Mouse (Mus musculus) erythroblast, embryonic 14.5 days (primary cell): Measurements from ENCODE around the gene Lcn12. TPM values are rescaled to one million over a fixed set of nuclear protein-coding genes. Genes with fewer than 3 reads are reported as not detected.

Experiments used
- H3K27me3 ChIP-seq: 2 replicates; pipeline ENCODE4 v1.6.1; 2012; ENCODE audit warnings: inconsistent platforms; ENCODE audit not compliant: control insufficient read depth
- H3K36me3 ChIP-seq: 2 replicates; pipeline ENCODE4 v1.6.1; 2012; ENCODE audit warnings: mild to moderate bottlenecking, inconsistent platforms; ENCODE audit not compliant: control insufficient read depth
- H3K4me1 ChIP-seq: 2 replicates; pipeline ENCODE4 v1.6.1; 2012; ENCODE audit warnings: inconsistent platforms; ENCODE audit not compliant: control insufficient read depth
- H3K4me3 ChIP-seq: replicated peaks from 2 replicates; pipeline ENCODE3; 2012; ENCODE audit warnings: moderate library complexity, mild to moderate bottlenecking, inconsistent platforms
- H3K9me3 ChIP-seq: 2 replicates; pipeline ENCODE4 v1.6.1; 2012; ENCODE audit warnings: low read length, inconsistent platforms, mixed read lengths; ENCODE audit not compliant: control insufficient read depth
- GATA1 ChIP-seq: IDR thresholded peaks from 2 replicates; pipeline ENCODE4 v1.6.1; 2012; ENCODE audit warnings: low read length, inconsistent platforms, mixed read lengths
- TAL1 ChIP-seq: IDR thresholded peaks from 3 replicates; pipeline ENCODE4 v1.6.1; 2012; ENCODE audit warnings: low read length, inconsistent platforms, mixed read lengths
- polyA plus RNA-seq: library from polyadenylated mRNA; stranded (reverse); fragments of >175 nt; gene quantifications from 2 replicates; pipeline ENCODE4 v1.2.3, GENCODE M21; 2012

Gene Lcn12
- not detected in 2 replicates for polyA plus RNA-seq

GRCm38 (mm10) chr2:25493476-25493961, at the start of gene Lcn12:
Lcn12 (minus strand) TSS chr2:25493911.
- Histone ChIP-seq H3K4me3 (no peak within 1 kb of the TSS), H3K36me3 (no peaks in the 10 kb centered on the region), H3K9me3 (no peaks in the 10 kb centered on the region), H3K27me3 (no peaks in the 10 kb centered on the region; the same call in 1 of the 2 replicates), H3K4me1 (peaks cover 21% of the 10 kb centered on the region)
- TF ChIP-seq TAL1 = no peak
- TF ChIP-seq GATA1 = no peak

- Histone ChIP-seq H3K9me3 (no peaks in the 10 kb centered on the region), H3K36me3 (peaks cover 62% of the 10 kb centered on the region), H3K4me1 (peaks cover 37% of the 10 kb centered on the region), H3K4me3 (no peak overlapping the region), H3K27me3 (no peaks in the 10 kb centered on the region)
- TF ChIP-seq GATA1 (no peak), TAL1 (no peak)
These were observed 48.1 kb upstream of the Lcn12 start for GRCm38 (mm10) chr2:25541644-25542367.

- Histone ChIP-seq H3K27me3 (no peaks in the 10 kb centered on the region), H3K4me1 (peaks cover 28% of the 10 kb centered on the region), H3K4me3 (no peak overlapping the region), H3K9me3 (no peaks in the 10 kb centered on the region), H3K36me3 (peaks cover 75% of the 10 kb centered on the region)
- TF ChIP-seq TAL1 (no peak), GATA1 (no peak)
These were observed 46.8 kb upstream of the Lcn12 start for GRCm38 (mm10) chr2:25540541-25540948.

- TF ChIP-seq GATA1 = no peak
- TF ChIP-seq TAL1 = no peak
- no peak overlapping the region for H3K4me3 ChIP-seq
- H3K36me3 ChIP-seq = peaks cover 90% of the 10 kb centered on the region
These were observed 42.8 kb upstream of the Lcn12 start for GRCm38 (mm10) chr2:25536531-25536930.

GRCm38 (mm10) chr2:25534866-25535182, 41.1 kb upstream of the Lcn12 start:
- no peak for TF ChIP-seq GATA1
- TF ChIP-seq TAL1 = no peak
- no peaks in the 10 kb centered on the region for H3K9me3 ChIP-seq
- no peaks in the 10 kb centered on the region for H3K27me3 ChIP-seq
- peaks cover 97% of the 10 kb centered on the region for H3K36me3 ChIP-seq
- H3K4me1 ChIP-seq = peaks cover 13% of the 10 kb centered on the region
- H3K4me3 ChIP-seq = no peak overlapping the region

More at GRCm38 (mm10) chr2:25536531-25536930, 42.8 kb upstream of the Lcn12 start:
- no peaks in the 10 kb centered on the region for H3K27me3 ChIP-seq
- peaks cover 14% of the 10 kb centered on the region for H3K4me1 ChIP-seq
- no peaks in the 10 kb centered on the region for H3K9me3 ChIP-seq

GRCm38 (mm10) chr2:25534178-25534865, 40.6 kb upstream of the Lcn12 start:
- H3K4me3 ChIP-seq = no peak overlapping the region
- TF ChIP-seq TAL1 (no peak), GATA1 (no peak)
- no peaks in the 10 kb centered on the region for H3K9me3 ChIP-seq
- peaks cover 11% of the 10 kb centered on the region for H3K4me1 ChIP-seq
- H3K27me3 ChIP-seq = no peaks in the 10 kb centered on the region
- H3K36me3 ChIP-seq = peaks cover 97% of the 10 kb centered on the region

- TF ChIP-seq GATA1 (no peak), TAL1 (no peak)
- H3K4me3 ChIP-seq = no peak overlapping the region
- H3K4me1 ChIP-seq = peaks cover 11% of the 10 kb centered on the region
- H3K36me3 ChIP-seq = peaks cover 97% of the 10 kb centered on the region
- H3K9me3 ChIP-seq = no peaks in the 10 kb centered on the region
- H3K27me3 ChIP-seq = no peaks in the 10 kb centered on the region
These were observed 40.0 kb upstream of the Lcn12 start for GRCm38 (mm10) chr2:25533707-25534106.

GRCm38 (mm10) chr2:25526510-25527302, 33.0 kb upstream of the Lcn12 start:
- Histone ChIP-seq H3K9me3 (no peaks in the 10 kb centered on the region), H3K4me1 (peaks cover 2% of the 10 kb centered on the region; the same call in 1 of the 2 replicates), H3K36me3 (peaks cover 97% of the 10 kb centered on the region), H3K27me3 (no peaks in the 10 kb centered on the region), H3K4me3 (no peak overlapping the region)
- no peak for TF ChIP-seq TAL1
- TF ChIP-seq GATA1 = no peak

- Histone ChIP-seq H3K27me3 (no peaks in the 10 kb centered on the region; the same call in 1 of the 2 replicates), H3K36me3 (peaks cover 17% of the 10 kb centered on the region), H3K4me1 (peaks cover 22% of the 10 kb centered on the region), H3K9me3 (no peaks in the 10 kb centered on the region), H3K4me3 (no peak overlapping the region)
- TF ChIP-seq GATA1 (no peak), TAL1 (no peak)
These were observed 16.2 kb upstream of the Lcn12 start for GRCm38 (mm10) chr2:25509912-25510311.
